Mouse (Mus musculus): Measurements from ENCODE around the gene Cep72. TPM values are rescaled to one million over a fixed set of nuclear protein-coding genes. Genes with fewer than 3 reads are reported as not detected.
A peak's percentile ranks its signal among the peaks of the same experiment; 100 is the strongest.
"Not testable (repeated sequence)": the region's sequence is repeated elsewhere in the genome, so short reads cannot be mapped to it uniquely, and the experiment has no call there.

The Cep72 gene
- total and polyA plus RNA-seq, 2 experiments from 2014 or later = 3.2 to 6.1 TPM

GRCm38 (mm10) chr13:74009791-74010614 lies 52.1 kb downstream of the Cep72 start:
- Histone ChIP-seq H3K9me3 (ENCODE audit: low read length) (no peaks in the 10 kb centered on the region), H3K4me1 (ENCODE audit: insufficient read depth, low read length) (peaks cover 9% of the 10 kb centered on the region; the same call in 1 of the 2 replicates), H3K36me3 (ENCODE audit: insufficient read depth, low read length) (no peaks in the 10 kb centered on the region), H3K9ac (replicated peaks; ENCODE audit: low read length, poor library complexity, severe bottlenecking) (peak overlapping the region; percentile 83), H3K27me3 (ENCODE audit: insufficient read depth, low read length) (no peaks in the 10 kb centered on the region), H3K27ac (ENCODE audit: low read depth, low read length) (peak overlapping the region; percentile 89), H3K4me2 (ENCODE audit: low read depth, low read length, poor library complexity, severe bottlenecking) (peak overlapping the region; percentile 73), H3K4me3 (ENCODE audit: low read depth, low read length) (peak overlapping the region; percentile 67)
- DNase-seq (ENCODE audit: low spot score) = peak; percentile 86
- peak; percentile 70 for ATAC-seq (ENCODE audit: low FRiP score)
- under 1% methylated on average over 55 of the region's 55 CpGs for WGBS
- no peak for TF ChIP-seq CTCF (IDR thresholded peaks at IDR 0.05)

DNA sequence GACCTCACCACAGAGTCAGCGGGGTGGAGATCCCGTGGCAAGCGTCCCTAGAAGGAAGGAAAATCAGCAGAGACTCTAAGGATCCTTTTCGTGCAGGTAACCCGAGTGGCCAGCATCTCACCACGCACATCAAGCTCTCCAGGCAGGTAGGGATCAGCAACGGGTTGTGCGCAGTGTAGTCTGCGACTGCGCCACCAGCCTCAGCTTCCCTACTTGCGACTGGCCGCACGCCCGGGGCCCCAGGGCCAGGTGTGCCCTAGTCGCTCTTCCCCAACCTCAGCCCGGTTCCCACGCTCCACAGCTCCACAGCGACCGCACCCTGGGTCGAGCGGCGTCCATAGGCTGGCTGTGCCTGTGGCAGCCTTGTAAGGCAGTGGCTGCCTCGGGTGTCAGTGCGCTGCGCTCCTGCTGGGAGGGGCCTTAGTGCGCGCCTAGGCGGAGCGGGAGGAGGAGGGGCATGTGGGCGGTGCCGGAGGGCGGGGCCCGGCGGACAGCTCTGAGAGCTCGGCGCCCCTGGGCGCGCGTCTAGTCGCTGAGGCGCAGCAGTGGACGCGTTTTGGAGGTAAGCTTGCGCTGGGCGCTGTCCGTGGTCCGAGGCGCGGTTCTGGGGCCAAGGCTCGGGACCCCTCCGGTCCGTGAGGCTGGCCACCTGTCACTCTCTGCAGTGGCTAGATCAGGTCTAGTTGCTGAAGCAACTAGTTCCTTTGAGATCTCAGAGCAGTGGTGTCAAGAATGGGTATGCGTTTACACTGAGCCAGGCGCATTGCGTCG lies 53.0 kb downstream of the Cep72 start, which contains the start of gene Tppp:
Gene Tppp, plus strand, starts transcription at position 460 of the 771 bp plus-strand sequence.
- Histone ChIP-seq H3K4me3 (ENCODE audit: low read depth, low read length) (peak within 1 kb of the TSS; percentile 67), H3K9me3 (ENCODE audit: low read length) (no peaks in the 10 kb centered on the region), H3K4me2 (ENCODE audit: low read depth, low read length, poor library complexity, severe bottlenecking) (peak within 1 kb of the TSS; percentile 73), H3K27me3 (ENCODE audit: insufficient read depth, low read length) (no peaks in the 10 kb centered on the region), H3K9ac (replicated peaks; ENCODE audit: low read length, poor library complexity, severe bottlenecking) (peak within 1 kb of the TSS; percentile 83), H3K36me3 (ENCODE audit: insufficient read depth, low read length) (no peaks in the 10 kb centered on the region), H3K27ac (ENCODE audit: low read depth, low read length) (peak within 1 kb of the TSS; percentile 89), H3K4me1 (ENCODE audit: insufficient read depth, low read length) (peaks cover 9% of the 10 kb centered on the region; the same call in 1 of the 2 replicates)
- DNase-seq (ENCODE audit: low spot score) = peak; percentile 90
- under 1% methylated on average over 54 of the region's 56 CpGs for WGBS
- TF ChIP-seq CTCF (IDR thresholded peaks at IDR 0.05) = no peak; the same call in 1 of the 2 replicates
- peak; percentile 87 for ATAC-seq (ENCODE audit: low FRiP score)

DNA sequence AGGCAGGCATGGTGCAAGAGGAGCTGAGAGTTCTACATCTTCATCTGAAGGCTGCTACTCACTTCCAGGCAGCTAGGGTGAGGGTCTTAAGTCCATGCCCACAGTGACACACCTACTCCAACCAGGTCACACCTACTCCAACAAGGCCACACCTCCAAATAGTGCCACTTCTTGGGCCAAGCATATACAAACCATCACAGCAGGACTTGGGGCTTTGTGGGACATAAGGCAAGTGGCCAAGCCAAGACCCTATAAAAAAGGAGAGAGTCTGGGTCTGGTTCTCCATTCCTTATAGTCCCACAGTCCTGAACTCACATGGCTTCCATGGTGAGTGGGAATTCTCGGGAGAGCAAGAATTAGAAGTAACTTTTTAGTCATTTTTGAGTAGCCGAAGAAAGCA lies 53.9 kb downstream of the Cep72 start:
- H3K4me3 ChIP-seq (ENCODE audit: low read depth, low read length) = peak overlapping the region; percentile 67; the same call in 1 of the 2 replicates
- WGBS = 74% methylated on average over 2 of the region's 2 CpGs
- H3K36me3 ChIP-seq (ENCODE audit: insufficient read depth, low read length); H3K9ac ChIP-seq (replicated peaks; ENCODE audit: low read length, poor library complexity, severe bottlenecking); DNase-seq (ENCODE audit: low spot score); H3K27me3 ChIP-seq (ENCODE audit: insufficient read depth, low read length); ATAC-seq (ENCODE audit: low FRiP score); H3K4me1 ChIP-seq (ENCODE audit: insufficient read depth, low read length); H3K9me3 ChIP-seq (ENCODE audit: low read length); H3K27ac ChIP-seq (ENCODE audit: low read depth, low read length): not testable (repeated sequence)
- peak overlapping the region; percentile 73 for H3K4me2 ChIP-seq (ENCODE audit: low read depth, low read length, poor library complexity, severe bottlenecking)

DNA sequence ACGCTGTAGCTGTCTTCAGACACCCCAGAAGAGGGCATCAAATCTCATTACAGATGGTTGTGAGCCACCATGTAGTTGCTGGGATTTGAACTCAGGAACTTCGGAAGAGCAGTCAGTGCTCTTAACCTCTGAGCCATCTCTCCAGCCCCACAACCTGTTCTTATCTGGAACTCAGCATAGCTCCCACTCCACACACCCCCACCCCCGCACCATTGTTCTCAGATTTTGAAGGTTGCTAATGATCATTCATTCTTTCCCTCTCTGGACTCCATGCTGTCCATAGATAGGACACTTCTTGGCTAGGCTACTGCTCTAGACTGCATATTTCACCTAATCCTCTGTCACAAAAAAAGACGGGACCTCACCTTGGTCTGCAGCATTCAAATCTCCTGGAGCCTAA lies 55.2 kb downstream of the Cep72 start:
- H3K36me3 ChIP-seq (ENCODE audit: insufficient read depth, low read length); DNase-seq (ENCODE audit: low spot score); H3K4me2 ChIP-seq (ENCODE audit: low read depth, low read length, poor library complexity, severe bottlenecking); H3K4me3 ChIP-seq (ENCODE audit: low read depth, low read length); H3K27ac ChIP-seq (ENCODE audit: low read depth, low read length); H3K27me3 ChIP-seq (ENCODE audit: insufficient read depth, low read length); H3K9ac ChIP-seq (replicated peaks; ENCODE audit: low read length, poor library complexity, severe bottlenecking); ATAC-seq (ENCODE audit: low FRiP score); H3K9me3 ChIP-seq (ENCODE audit: low read length); H3K4me1 ChIP-seq (ENCODE audit: insufficient read depth, low read length): not testable (repeated sequence)
- WGBS = 93% methylated on average over 4 of the region's 4 CpGs

GRCm38 (mm10) chr13:74001492-74001891 lies 60.6 kb downstream of the Cep72 start:
- Histone ChIP-seq H3K27ac (ENCODE audit: low read depth, low read length) (no peak overlapping the region), H3K4me1 (ENCODE audit: insufficient read depth, low read length) (no peaks in the 10 kb centered on the region), H3K9ac (replicated peaks; ENCODE audit: low read length, poor library complexity, severe bottlenecking) (no peak overlapping the region), H3K4me2 (ENCODE audit: low read depth, low read length, poor library complexity, severe bottlenecking) (no peak overlapping the region), H3K4me3 (ENCODE audit: low read depth, low read length) (no peak overlapping the region), H3K9me3 (ENCODE audit: low read length) (no peaks in the 10 kb centered on the region), H3K27me3 (ENCODE audit: insufficient read depth, low read length) (no peaks in the 10 kb centered on the region), H3K36me3 (ENCODE audit: insufficient read depth, low read length) (no peaks in the 10 kb centered on the region)
- no peak for ATAC-seq (ENCODE audit: low FRiP score)
- TF ChIP-seq CTCF (IDR thresholded peaks at IDR 0.05) = no peak
- WGBS = 83% methylated on average over 4 of the region's 4 CpGs
- no peak for DNase-seq (ENCODE audit: low spot score)

DNA sequence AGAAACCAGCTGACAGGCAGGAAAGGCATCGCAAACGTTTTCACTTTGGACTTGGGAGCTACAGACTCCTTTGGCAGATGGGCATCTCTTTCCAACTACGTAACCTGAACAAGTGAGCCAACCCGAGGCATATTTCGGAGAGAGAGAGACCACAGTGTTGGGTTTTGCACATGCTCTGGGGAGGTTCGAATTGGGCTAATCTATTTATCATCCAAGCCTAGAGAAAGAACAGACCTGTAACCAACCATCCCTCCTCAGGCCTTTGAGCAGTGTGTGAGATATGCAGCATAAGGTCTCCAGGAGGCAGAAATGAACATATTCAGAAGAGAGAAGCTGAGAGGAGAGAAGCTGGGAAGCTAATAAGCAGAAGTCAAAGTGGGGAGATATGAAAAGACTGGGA lies 61.1 kb downstream of the Cep72 start:
- DNase-seq (ENCODE audit: low spot score) (no peak), ATAC-seq (ENCODE audit: low FRiP score) (no peak)
- Histone ChIP-seq H3K4me3 (ENCODE audit: low read depth, low read length) (no peak overlapping the region), H3K27me3 (ENCODE audit: insufficient read depth, low read length) (no peaks in the 10 kb centered on the region), H3K4me2 (ENCODE audit: low read depth, low read length, poor library complexity, severe bottlenecking) (no peak overlapping the region), H3K27ac (ENCODE audit: low read depth, low read length) (no peak overlapping the region), H3K9ac (replicated peaks; ENCODE audit: low read length, poor library complexity, severe bottlenecking) (no peak overlapping the region), H3K4me1 (ENCODE audit: insufficient read depth, low read length) (no peaks in the 10 kb centered on the region), H3K36me3 (ENCODE audit: insufficient read depth, low read length) (no peaks in the 10 kb centered on the region), H3K9me3 (ENCODE audit: low read length) (no peaks in the 10 kb centered on the region)
- WGBS = 77% methylated on average over 6 of the region's 6 CpGs
- no peak for TF ChIP-seq CTCF (IDR thresholded peaks at IDR 0.05)

All from midbrain, postnatal 0 days (tissue).